Mouse (Mus musculus) hindbrain, postnatal 0 days (tissue): Measurements from ENCODE around the gene Aatf. TPM values are rescaled to one million over a fixed set of nuclear protein-coding genes. Genes with fewer than 3 reads are reported as not detected.
A peak's percentile ranks its signal among the peaks of the same experiment; 100 is the strongest.
"Not testable (repeated sequence)": the region's sequence is repeated elsewhere in the genome, so short reads cannot be mapped to it uniquely, and the experiment has no call there.

Experiments used
- ATAC-seq: fragments of 200-750 bp; cut with Nextera tagmentation; 2 replicates; pipeline ENCODE4 v1.8.0; 2017; ENCODE audit warnings: mild to moderate bottlenecking, moderate TSS enrichment, moderate library complexity
- DNase-seq: peaks from one replicate; pipeline ENCODE4 v3.0.0-alpha.2; 2015; ENCODE audit warnings: low spot score
- H3K27ac ChIP-seq: fragments of 300-500 bp; sonication (generic); 2 replicates; pipeline ENCODE4 v1.5.1; 2014; ENCODE audit warnings: mild to moderate bottlenecking
- H3K27me3 ChIP-seq: fragments of 300-500 bp; sonication (generic); 2 replicates; pipeline ENCODE4 v1.6.1; 2014; ENCODE audit warnings: low read length, mixed read lengths; ENCODE audit not compliant: insufficient read depth
- H3K36me3 ChIP-seq: fragments of 300-500 bp; sonication (generic); 2 replicates; pipeline ENCODE4 v1.6.1; 2014; ENCODE audit warnings: low read length, mixed read lengths; ENCODE audit not compliant: insufficient read depth
- H3K4me1 ChIP-seq: fragments of 300-500 bp; sonication (generic); 2 replicates; pipeline ENCODE4 v1.6.1; 2014; ENCODE audit warnings: antibody characterized with exemption, low read length, mixed read lengths; ENCODE audit not compliant: insufficient read depth
- H3K4me2 ChIP-seq: fragments of 300-500 bp; sonication (generic); 2 replicates; pipeline ENCODE4 v1.6.1; 2014; ENCODE audit warnings: low read depth, mild to moderate bottlenecking, low read length, moderate library complexity, mixed read lengths
- H3K4me3 ChIP-seq: fragments of 300-500 bp; sonication (generic); 2 replicates; pipeline ENCODE4 v1.5.1; 2014; ENCODE audit warnings: low read length
- H3K9ac ChIP-seq: fragments of 300-500 bp; sonication (generic); replicated peaks from 2 replicates; pipeline ENCODE4 v1.6.1; 2014; ENCODE audit warnings: mild to moderate bottlenecking, low read length, moderate library complexity, mixed read lengths
- H3K9me3 ChIP-seq: fragments of 300-500 bp; sonication (generic); 2 replicates; pipeline ENCODE4 v1.6.1; 2016; ENCODE audit warnings: low read length, mixed read lengths
- CTCF ChIP-seq: IDR thresholded peaks from 2 replicates; pipeline ENCODE4 v1.5.1; 2016; ENCODE audit warnings: antibody characterized with exemption, control low read depth, low read depth
- WGBS: fragments of 180-500 bp; shearing (Covaris S2); extraction: QIAGEN DNeasy Blood & Tissue Kit; methylation state at CpG from one replicate; pipeline ENCODE4 v1.1.7; 2014; 5-methylcytosine and 5-hydroxymethylcytosine counted together
- polyA plus RNA-seq: library from polyadenylated mRNA; unstranded; fragments of >200 nt; fragmentation: Nextera tagmentation; extraction: Ambion mirVana; gene quantifications from 2 replicates; pipeline ENCODE4 v1.2.1, GENCODE M21; 2015
- total RNA-seq: library from RNA; depleted of rRNA; stranded (reverse); fragments of >200 nt; gene quantifications from 2 replicates; pipeline ENCODE4 v1.2.3, GENCODE M21; 2014

Aatf gene
- total and polyA plus RNA-seq, 2 experiments from 2014 or later = 17.2 to 42.7 TPM

DNA sequence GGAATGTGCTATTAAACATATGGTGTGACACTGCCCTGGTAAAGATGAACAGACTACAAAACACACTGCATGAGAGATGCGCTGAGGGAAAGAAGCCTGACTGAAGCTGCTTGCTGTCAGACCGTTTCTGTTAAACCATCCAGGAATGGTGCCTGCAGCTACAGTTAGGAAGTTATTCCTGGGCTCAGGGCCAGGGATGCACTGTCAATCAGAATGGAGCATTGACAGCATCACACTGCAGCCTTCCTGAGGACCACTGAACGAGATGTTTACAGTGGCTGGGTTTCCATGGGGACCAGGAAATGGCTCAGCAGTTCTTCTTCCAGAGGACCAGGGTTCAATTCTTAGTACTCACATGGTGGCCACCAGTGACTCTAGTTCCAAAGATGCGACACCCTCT lies 102.9 kb downstream of the Aatf start:
- 43% methylated on average over 4 of the region's 4 CpGs for WGBS
- ATAC-seq = no peak

DNA sequence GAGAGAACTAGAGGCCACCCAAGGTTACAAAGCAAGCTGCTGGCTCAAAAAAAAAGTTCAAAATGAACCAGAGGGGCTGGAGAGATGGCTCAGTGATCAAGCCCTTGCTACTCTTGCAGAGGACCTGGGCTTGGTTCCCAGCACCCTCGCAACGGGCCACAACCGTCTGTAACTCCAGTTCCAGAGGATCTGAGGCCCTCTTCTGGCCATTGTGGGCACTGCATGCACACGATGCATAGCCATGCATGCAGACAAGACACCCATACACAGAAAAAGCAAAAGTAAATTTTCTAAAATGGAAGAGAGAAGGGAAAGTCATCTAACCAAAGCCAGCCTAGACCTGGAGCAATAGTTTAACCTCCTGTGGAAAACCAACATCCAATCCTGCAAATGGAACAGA lies 106.6 kb downstream of the Aatf start:
- no peak for DNase-seq
- 97% methylated on average over 4 of the region's 4 CpGs for WGBS
- no peak for ATAC-seq
- no peaks in the 10 kb centered on the region for H3K27me3 ChIP-seq
- H3K36me3 ChIP-seq = 0 out of 2 replicates have a peak, but pooled peaks cover 2% of the 10 kb centered on the region
- no peak overlapping the region for H3K9ac ChIP-seq
- no peak overlapping the region for H3K27ac ChIP-seq
- no peak overlapping the region for H3K4me2 ChIP-seq
- H3K4me3 ChIP-seq = no peak overlapping the region
- TF ChIP-seq CTCF = peak; percentile 15; the same call in 1 of the 2 replicates
- no peaks in the 10 kb centered on the region for H3K4me1 ChIP-seq
- no peaks in the 10 kb centered on the region for H3K9me3 ChIP-seq

More for the DNA sequence above, 102.9 kb downstream of the Aatf start:
- no peaks in the 10 kb centered on the region for H3K4me1 ChIP-seq
- no peak overlapping the region for H3K9ac ChIP-seq
- H3K36me3 ChIP-seq = no peaks in the 10 kb centered on the region
- H3K27me3 ChIP-seq = no peaks in the 10 kb centered on the region
- no peak for TF ChIP-seq CTCF
- H3K4me3 ChIP-seq = no peak overlapping the region
- peak; percentile 28 for DNase-seq
- no peak overlapping the region for H3K4me2 ChIP-seq
- no peaks in the 10 kb centered on the region for H3K9me3 ChIP-seq
- H3K27ac ChIP-seq = no peak overlapping the region

DNA sequence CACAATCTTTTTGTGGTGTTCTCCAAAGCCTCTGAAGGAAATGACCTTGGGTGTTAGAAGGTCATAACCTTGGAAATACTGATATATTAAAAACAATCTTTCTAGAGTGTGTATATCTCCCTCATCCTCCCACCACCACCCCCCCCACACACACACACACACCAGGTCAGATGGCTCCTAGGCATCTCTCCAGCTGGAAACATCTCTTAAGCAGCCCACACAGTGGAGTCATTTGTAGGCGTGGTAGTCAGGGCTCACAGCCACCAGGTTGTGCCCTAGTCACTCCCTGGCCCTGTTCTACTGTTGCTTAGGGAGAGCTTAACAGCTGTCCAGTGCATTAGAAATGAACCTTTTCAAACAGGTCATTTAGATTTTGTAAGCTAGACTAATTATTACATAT lies 118.3 kb downstream of the Aatf start:
- WGBS = 55% methylated on average over 1 of the region's 1 CpGs
- Histone ChIP-seq H3K9me3 (no peaks in the 10 kb centered on the region), H3K4me3 (no peak overlapping the region), H3K9ac (no peak overlapping the region), H3K27ac (no peak overlapping the region), H3K4me1 (no peaks in the 10 kb centered on the region), H3K27me3 (no peaks in the 10 kb centered on the region), H3K4me2 (no peak overlapping the region), H3K36me3 (peaks cover 17% of the 10 kb centered on the region)
- ATAC-seq (no peak), DNase-seq (peak; percentile 10)
- no peak for TF ChIP-seq CTCF

DNA sequence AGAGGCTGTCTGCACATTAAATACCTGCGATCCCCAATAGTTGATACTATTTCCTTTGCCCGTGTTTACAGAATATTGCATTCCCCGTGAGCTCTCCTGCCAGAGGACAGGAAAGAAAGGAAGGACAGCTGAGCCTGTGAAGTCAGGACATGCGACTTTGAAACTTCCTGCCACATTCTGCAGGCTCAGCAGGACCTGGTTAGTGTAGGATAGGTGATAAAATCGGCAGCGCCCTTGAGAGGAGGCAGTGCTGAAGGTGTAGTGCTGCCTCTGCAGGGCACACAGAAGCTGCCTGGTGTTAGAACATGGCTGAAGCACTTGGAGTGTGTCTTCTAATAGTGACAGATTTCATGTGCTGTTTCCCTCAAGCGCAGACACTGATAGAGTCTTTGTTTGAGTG lies 119.8 kb downstream of the Aatf start:
- WGBS = 78% methylated on average over 7 of the region's 7 CpGs
- Histone ChIP-seq H3K36me3 (peaks cover 17% of the 10 kb centered on the region), H3K9ac (no peak overlapping the region), H3K27ac (no peak overlapping the region), H3K27me3 (no peaks in the 10 kb centered on the region), H3K4me2 (no peak overlapping the region), H3K4me3 (no peak overlapping the region), H3K4me1 (no peaks in the 10 kb centered on the region), H3K9me3 (no peaks in the 10 kb centered on the region)
- DNase-seq (no peak), ATAC-seq (no peak)
- no peak for TF ChIP-seq CTCF

DNA sequence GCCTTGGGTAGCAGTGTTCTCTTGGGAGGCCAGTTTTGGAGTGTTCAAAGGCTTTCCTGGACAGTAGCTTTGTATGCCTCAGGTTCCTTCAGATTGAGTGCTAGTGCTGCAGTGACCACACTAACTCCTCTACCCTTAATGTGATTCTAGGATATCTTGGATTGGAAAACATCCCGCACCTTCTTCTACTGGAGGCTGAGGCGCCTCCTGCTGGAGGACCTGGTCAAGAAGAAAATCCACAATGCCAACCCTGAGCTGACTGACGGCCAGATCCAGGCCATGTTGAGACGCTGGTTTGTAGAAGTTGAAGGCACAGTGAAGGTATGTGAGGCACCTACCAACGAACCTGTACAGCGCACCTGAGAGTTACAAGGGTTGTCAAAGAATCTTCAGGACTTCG lies 121.3 kb downstream of the Aatf start:
- not testable (repeated sequence) for H3K4me1 ChIP-seq, H3K27ac ChIP-seq, H3K4me3 ChIP-seq, H3K27me3 ChIP-seq, H3K9ac ChIP-seq, H3K9me3 ChIP-seq, H3K4me2 ChIP-seq, ATAC-seq, DNase-seq
- peaks cover 11% of the 10 kb centered on the region for H3K36me3 ChIP-seq
- WGBS = 81% methylated on average over 7 of the region's 7 CpGs
- TF ChIP-seq CTCF = peak; percentile 26; the same call in 1 of the 2 replicates

DNA sequence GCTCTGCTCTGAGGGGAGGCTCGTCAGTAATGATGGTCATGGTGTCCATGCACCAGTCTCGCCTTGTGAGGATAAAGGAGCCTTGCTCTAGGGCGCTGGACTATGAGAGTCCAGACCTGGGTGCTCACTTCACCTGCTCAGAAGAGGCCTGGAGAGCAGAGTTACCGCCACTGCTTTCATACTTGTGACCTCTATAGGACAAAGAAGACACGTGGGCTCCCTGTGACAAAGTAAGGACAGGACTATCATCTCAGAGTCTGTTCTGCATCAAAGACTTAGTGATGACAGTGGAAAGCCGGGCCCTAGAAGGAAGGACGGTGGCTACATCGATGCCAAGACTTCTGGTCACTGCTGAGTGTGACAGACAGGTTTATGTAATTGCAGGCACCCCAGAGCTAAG lies 122.2 kb downstream of the Aatf start:
- Histone ChIP-seq H3K9me3 (no peaks in the 10 kb centered on the region), H3K9ac (no peak overlapping the region), H3K4me2 (no peak overlapping the region), H3K27ac (no peak overlapping the region), H3K36me3 (peaks cover 11% of the 10 kb centered on the region), H3K4me1 (no peaks in the 10 kb centered on the region), H3K4me3 (no peak overlapping the region), H3K27me3 (no peaks in the 10 kb centered on the region)
- no peak for TF ChIP-seq CTCF
- DNase-seq (no peak), ATAC-seq (no peak)
- WGBS = 86% methylated on average over 8 of the region's 8 CpGs

DNA sequence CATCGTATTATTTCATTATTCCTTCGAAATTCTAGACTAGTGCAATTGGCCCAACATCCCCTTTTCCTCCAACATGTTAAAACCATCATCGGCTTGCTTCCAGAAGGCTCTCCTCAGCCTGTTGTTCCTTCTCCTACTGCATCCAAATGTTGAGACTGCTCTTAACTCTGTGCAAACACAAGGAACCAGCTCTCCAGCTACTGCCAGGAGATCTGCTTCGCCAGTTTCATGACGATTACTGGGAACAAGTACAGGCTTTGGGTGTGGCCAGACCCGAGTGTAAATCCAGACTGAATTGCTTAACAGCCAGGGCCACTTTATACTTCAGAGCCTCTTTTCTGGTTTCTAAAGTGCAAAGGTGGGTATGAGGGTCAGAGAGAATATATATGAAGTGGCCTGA lies 124.0 kb downstream of the Aatf start:
- Histone ChIP-seq H3K27me3 (no peaks in the 10 kb centered on the region), H3K36me3 (peaks cover 14% of the 10 kb centered on the region), H3K9ac (no peak overlapping the region), H3K4me2 (no peak overlapping the region), H3K27ac (no peak overlapping the region), H3K4me3 (no peak overlapping the region), H3K9me3 (no peaks in the 10 kb centered on the region), H3K4me1 (no peaks in the 10 kb centered on the region)
- TF ChIP-seq CTCF = no peak
- WGBS = 80% methylated on average over 6 of the region's 6 CpGs
- DNase-seq (no peak), ATAC-seq (no peak)
